Mouse (Mus musculus) urinary bladder, postnatal 10 days (tissue): ENCODE measurements around the gene 4930544D05Rik.

ENCODE experiments used
- DNase-seq: peaks from one replicate; pipeline ENCODE4 v3.0.0; 2022; ENCODE audit warnings: low spot score

The 4930544D05Rik gene

DNA sequence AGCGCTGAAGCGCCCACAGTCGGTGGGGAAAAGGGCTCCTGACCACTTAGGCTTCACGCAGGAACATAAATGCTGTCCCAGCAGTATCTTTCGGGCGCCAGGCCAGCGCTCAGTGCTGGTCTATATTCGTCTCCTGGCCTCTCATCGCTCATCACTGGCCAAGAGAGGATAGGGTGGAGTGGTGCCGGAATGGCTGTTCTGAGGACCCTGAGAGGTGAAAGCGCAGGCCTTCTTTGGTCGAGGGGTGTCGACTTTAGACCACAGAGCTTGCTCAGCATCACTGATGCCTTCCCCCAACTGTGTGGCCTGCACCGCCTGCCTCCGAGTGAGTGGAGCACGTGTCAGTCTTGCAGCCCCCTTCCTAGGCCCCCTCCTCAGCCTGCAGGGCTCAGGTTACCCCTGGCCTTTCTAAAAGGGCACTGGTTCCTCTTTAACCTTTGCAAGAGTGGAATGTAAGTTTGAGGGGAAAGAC lies 40.8 kb downstream of the 4930544D05Rik start:
- no peak for DNase-seq

DNA sequence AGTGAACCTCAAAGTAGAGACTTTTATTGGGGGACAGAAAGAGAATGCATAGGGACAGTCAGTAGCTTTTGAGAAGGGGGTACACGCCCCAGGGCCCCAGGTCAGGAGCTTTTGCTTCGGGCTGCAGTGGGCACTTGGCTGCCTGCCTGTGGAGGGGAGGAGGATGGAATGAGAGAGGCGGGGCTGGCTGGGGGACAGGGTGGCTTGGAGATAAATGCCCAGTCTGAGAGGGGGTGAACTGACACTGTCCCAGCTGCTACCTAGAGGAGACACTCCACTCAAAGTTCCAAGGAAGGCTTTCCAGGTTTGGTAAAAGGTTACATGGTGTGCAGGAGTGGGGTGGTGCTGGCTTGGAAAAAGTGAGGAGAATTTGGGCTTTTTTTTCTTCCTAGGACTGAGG lies 41.3 kb downstream of the 4930544D05Rik start, which contains the start of gene Eno3:
TSS of gene Eno3 (plus strand) at position 239 of the 400 bp plus-strand sequence.
- no peak for DNase-seq

DNA sequence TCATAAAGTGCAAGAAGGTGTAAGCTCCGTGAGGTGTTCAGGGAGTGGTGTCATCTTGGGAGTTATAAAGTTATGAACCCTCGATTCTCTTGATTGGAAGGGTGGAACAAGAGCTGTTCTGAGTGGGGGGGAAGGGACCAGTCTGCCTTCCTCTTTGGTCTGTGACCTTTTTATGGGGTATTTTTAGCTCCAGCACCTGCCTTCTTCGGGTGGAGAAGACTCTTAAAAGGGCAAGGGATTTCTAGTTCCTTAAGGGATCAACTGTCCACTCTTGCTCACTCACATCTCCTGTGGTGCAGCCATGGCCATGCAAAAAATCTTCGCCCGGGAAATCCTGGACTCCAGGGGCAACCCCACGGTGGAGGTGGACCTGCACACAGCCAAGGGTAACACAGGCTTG lies 41.9 kb downstream of the 4930544D05Rik start:
- DNase-seq = no peak

DNA sequence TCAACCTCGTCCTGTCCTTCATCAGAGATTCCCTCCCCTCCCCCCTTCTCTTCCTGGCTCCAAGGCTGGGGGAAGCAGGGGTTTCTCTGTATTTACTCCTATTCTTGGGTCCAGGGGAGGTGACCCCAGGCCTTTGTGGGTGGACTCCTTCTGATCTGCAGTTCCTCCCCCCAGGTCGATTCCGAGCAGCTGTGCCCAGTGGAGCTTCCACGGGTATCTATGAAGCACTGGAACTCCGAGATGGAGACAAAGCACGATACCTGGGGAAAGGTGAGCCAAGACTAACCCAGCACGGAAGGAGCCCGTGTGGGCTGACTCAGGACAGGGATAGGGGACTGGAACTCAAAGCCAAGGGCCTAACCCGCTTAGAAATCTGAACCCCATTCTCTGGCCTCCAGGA lies 42.3 kb downstream of the 4930544D05Rik start:
- DNase-seq = no peak

DNA sequence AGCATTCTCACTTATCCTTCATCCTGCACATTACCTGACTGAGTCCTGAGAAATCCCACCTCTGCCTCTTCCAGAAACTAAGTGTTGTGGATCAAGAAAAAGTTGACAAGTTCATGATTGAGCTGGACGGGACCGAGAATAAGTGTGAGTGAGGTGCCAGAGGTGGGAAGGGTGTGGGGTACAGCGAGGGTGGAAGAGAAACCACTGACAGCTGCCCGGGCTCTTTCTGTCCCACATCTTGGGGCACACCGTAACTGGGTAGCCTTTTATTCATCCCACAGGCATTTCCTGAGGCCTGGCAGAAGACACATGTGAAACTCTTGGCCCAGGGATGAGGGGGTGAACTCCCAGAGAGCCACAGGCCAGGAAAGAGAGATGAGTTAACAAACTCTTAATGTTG lies 42.9 kb downstream of the 4930544D05Rik start:
- no peak for DNase-seq

DNA sequence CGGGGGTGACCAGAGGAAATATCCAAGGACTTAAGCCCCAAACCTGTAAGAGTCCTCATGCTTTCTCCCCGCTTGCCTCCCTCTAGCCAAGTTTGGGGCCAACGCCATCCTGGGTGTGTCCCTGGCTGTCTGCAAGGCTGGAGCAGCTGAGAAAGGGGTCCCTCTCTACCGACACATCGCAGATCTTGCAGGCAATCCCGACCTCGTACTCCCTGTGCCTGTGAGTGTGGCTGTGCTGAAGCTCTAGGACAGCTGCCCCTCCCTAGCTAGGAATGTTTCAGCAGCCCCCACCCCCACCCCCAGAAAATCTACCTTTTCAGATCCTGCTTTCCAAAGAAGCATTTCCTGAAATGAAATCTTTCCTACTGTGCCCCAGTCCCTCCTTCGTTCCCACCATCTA lies 43.3 kb downstream of the 4930544D05Rik start:
- DNase-seq = no peak

DNA sequence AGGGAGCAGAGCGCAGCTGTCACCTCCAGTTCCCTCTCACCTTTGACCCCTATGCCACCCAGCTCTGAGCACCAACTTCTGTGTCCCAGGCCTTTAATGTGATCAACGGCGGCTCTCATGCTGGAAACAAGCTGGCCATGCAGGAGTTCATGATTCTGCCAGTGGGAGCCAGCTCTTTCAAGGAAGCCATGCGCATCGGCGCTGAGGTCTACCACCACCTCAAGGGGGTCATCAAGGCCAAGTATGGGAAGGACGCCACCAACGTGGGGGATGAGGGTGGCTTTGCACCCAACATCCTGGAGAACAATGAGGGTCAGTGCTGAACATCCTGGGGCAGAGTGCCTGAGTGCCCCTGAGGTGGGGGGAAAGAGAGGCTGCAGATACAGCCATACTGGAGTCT lies 44.9 kb downstream of the 4930544D05Rik start:
- DNase-seq = no peak

DNA sequence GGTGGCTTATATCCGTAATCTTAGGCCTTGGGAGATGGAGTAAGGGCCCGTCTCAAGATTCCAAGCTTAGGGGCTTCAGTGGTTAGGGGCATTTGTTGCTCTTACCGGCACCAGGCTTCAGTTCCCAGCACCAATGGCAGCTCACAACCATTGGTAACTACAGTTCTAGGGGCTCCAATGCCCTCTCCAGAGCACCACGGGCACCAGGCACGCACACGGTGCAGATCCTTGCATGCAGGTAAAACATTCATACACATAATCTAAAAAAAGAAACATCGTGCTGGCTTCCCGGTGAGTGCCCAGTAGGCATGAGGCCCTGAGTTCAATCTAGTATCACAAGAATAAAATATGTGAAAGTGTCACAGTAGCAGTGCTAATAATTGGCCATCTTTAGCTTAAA lies 47.5 kb downstream of the 4930544D05Rik start:
- no peak for DNase-seq

DNA sequence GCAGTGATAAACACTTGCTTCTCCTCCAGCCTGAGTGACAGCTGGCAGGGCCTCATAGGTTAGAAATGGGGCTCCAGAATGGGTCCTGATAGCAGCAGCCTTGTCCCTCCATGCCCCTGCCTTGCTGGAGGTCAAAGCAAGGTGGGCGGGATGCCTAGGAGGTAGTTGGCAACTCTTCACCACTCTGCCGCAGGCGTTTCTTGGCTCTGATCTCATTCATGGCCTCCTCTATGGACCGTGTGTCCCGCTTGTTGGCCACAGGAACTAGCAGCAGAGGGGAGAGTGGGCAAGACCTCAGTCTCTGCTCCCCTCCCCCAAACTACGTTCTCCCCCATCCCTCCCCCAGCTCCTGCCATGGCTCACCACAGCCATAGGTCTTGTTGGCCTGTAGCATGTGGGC lies 48.3 kb downstream of the 4930544D05Rik start:
- no peak for DNase-seq

DNA sequence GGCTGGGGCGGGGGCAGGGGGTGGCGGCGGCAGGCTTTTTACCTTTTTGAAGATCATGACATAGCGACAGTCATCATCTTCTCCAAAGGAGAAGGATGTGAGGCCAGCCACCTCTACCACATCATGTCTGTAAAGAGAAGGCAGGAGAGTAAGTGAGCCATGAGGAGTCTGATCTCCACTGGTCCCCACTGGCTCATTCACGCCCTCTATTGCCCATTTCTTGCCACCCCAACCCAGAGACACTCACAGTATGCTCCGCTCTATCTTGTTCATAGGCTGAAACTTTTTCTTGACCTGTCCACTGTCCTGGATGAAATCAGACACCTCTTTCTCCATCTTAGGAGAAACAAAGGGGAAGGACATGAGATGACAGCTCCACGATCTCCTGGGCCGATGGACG lies 49.1 kb downstream of the 4930544D05Rik start:
- DNase-seq = no peak
